Mouse (Mus musculus) CD4-positive, CD25-positive, alpha-beta regulatory T cell, adult 2 months (primary cell): ENCODE results near the gene Skp2.

Experiments
- DNase-seq: peaks from one replicate; pipeline ENCODE4 v3.0.0-alpha.2; 2012; ENCODE audit warnings: low read depth, low spot score

Skp2 gene

DNA sequence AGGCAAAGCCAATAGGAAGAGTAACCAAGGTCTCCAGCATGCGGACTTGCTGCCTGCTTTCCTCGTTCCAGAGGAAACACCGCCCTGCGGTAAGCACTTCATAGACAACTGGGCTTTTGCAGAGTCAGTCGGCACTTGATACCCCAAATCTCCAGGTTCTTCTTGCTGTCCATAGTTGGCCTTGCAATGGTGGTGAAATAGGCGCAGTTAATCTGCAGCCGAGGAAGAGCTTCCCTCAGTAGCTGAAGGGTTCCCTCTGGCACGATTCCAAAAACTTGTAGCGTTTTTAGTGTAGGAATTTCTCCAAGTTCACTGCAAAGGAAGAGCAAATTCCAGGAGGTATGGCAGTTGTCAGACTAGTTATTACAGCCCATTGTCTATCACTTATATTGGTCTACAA lies 41.7 kb downstream of the Skp2 start:
- no peak for DNase-seq

DNA sequence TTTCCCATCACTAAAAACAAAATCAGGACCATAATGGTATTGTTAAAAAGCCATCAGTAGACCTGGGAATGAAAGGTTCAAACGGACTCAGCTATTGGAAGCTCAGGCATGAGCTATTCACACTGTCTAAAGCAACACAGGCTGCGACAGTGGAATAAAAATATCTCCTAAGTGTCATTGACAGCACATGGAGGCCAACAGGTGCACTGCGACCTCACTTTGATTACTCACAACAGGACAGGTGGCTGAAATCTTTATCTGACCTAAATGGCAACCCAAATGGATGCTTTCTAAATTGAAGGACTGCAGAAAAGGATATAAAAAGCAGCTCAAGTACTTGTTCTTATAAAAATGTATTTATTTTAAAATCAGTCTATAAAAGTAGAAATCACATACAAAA lies 43.6 kb downstream of the Skp2 start:
- no peak for DNase-seq

DNA sequence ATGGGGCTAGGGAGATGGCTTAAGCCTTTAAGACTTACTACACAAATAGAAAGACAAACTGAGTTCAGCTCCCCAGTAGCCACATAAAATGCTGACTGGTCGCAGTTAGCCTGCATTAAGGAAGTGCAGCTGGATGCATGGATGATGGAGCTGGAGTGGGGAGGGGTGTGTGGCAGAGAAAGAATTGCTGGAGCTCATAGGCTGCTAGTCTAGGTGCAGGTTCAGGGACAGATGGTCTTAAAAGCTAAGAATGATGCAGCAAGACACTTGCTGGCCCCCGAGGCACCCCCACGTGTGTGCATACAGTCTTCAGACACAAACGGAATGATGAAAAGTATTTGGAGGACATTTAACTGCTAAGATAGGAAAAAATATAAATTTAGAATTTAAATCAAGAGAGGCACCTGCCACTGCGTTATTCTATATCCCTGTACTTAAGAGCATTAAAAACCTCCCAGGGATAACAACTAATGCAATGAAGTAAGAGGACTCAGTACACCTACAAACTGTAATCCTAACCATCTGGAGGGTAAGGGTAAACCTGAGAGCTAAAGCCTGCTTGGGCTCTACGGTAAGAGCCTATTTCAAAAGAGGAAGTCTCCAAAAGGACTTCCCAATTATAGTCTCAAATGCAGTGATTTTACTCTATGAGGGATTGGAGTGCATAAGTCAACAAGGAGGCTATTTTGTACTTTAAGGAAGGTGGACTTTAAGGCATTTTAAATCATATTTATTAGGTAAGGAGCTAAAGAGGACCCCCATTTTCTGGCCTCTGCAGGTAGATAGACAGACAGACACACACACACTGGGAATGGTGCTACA lies 44.5 kb downstream of the Skp2 start:
- DNase-seq, result no peak

DNA sequence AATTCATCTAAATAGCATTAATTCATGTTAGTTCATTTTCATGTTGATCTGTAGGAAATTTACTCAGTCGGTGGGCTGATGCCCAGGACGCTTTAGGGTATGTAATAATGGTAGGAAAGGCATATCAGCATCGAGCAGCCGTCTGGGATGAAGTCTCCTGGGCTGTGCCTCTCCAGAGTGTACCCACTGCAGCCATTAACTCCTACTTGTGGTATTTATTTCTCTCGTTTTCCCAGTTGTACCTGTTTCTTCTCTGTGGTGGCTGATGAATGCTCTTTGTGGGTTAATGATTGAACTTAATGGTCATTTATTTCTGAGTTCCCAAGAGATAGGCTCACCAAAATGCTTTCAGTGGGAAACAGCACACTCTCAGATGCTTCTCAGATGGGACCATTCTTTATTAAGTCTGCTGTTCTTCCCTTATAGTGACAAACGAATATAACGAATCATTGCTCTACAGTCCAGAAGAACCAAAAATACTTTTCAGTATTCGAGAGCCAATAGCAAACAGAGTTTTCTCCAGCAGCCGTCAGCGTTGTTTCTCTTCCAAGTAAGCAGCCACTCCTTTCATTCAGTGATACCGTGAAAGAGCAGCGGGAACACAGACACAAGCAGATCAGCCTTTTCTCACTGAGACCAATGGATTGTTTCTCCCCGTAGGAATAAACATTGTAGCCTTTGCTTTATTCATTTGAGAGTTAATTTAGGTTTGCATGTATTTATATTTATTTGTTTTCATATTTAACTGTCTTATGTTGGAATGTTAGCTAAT lies 48.7 kb downstream of the Skp2 start:
- no peak for DNase-seq

DNA sequence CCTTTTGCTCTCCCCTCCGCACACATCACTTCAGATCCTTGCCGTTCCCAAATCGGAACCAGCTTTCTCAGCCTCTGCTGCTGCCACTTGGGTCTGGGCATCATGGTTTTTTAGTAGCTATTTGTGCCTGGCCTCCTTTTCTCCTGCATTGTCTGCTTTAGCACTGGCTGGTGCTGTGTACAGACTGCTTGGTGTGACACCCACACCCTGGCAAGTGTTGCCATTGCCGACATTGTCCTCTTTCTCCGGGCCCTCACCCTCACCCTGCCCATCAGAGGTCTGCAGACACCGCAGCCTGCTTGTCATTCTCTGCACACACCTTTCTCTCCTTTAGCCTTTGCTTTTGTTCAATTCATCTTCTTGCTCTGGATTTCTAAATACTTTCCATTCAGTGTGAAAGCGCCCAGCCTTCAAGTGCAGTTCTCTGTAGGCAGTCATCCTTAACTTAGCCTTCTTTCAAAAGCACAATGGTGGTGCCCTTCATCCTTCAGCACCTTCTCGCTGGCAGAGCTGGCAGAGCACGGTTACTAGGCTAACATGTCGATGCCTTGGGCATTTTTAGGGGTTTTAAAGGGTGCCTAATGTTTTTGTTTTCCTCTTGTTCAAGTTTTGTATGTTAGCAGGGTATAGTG lies 54.7 kb downstream of the Skp2 start:
- no peak for DNase-seq

DNA sequence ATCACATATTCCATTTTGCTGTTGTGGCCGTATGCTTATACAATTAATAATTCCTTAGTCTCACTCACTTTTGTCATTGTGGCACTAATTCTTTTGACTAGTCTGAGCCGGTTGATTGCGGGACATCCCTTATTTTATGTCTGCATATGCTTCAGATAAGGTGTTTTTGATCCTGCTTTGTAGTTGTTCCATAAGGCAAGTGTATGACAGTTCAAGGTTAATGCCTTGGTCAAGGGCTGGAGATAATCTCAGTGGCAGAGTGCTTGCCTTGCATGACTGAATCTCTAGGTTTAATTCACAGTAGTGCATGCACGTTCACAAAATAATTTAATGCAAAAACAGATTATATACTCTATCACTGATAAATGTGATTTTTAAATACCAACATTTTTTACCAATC lies 58.4 kb downstream of the Skp2 start:
- DNase-seq, result no peak

DNA sequence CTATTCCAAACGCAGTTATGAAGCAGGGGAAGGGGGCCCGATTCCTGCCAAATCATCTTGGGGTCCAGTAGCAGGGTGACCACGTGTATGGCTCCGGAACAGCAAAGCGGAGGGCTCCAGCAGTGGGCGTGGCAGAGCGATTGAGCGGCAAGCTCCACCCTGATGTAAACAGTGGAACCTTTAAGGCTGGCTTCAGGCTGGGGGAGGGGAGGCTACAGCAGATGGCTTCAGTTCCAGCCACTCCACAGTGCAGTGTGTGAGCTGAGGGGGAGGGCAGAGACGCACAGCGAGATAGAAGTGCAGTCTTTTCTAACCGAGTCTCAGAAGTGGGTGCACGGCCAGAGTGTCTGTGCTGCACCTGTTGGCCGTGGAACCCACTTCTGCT lies 60.9 kb downstream of the Skp2 start:
- DNase-seq, result no peak

DNA sequence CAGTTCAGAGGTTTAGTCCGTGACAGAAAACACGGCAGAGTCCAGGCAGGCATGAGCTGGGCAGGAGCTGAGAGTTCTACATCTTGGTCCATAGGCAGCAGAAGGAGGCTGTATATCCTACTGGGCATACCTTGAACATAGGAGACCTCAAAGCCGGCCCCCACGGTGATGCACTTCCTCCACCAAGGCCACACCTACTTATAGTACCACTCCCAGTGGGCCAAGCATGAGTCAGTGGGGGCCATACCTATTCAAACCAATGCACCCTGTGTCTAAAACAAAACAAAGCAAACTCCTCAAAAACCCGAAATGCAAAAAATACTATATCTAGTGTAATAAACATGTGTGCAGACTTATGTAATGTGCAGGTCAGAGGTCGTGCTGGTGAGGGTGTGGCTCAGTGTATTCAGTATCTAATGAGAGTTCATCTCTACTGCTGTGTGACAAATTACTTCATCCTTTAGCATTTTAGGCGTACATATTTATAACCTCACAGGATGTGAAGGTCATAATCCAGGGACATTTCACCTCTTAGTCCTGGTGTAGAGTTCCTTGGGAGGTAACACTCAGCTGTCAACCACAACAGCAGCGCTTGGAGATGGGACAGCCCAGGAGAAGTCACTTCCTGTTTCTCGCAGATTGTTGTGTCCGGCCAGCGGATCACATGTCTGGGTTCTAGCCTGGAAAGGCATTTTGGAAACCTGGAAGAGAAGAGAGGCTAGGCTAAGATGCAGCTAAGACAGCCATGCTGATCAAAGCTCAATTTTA lies 61.4 kb downstream of the Skp2 start:
- DNase-seq, result no peak

DNA sequence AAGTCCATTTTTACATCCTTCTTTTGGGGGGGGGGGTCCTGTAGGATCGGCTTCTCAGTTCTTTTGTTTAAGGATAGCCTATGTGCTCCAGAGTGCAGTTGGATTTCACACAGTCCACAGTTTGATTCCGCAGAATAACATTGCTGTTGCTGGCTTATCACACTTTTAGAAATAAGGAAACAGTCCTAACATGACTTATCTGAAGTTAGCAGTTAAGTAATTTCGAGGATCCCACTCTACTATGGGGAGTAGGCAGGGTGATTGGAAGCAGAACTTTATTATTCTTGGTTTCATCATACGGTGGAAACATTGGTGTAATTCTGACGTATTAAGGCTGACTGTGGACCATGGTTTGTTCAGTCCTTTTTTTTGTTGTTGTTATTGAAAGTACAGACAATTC lies 64.6 kb downstream of the Skp2 start:
- DNase-seq, result no peak

DNA sequence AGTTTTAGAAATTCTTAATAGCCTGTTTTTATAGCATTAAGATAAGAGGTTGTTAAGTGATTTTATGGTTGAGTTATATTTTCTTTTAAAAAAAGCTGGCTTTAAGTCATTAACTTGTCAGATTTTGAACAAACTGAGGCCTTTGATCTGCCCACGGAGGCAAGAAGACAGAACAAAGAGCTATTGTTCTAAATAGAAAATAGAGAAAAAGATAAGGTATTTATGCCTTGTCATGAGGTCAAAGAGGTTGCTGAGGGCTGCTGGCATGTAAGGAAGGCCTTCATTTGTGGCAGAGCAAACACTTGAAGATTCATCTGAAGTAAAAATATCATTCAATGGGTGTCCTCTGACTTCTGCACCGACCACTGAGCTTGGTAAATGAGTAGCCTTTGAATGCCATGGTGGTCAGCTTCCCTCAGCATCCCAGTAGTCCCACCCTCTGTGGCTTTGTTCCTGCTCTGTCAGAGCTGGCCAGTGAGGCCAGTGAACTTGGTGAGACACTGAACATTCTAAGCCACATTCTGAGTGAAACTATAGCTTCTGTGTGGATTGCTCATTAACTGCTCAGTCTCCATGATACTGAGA lies 66.0 kb downstream of the Skp2 start:
- DNase-seq, result no peak

DNA sequence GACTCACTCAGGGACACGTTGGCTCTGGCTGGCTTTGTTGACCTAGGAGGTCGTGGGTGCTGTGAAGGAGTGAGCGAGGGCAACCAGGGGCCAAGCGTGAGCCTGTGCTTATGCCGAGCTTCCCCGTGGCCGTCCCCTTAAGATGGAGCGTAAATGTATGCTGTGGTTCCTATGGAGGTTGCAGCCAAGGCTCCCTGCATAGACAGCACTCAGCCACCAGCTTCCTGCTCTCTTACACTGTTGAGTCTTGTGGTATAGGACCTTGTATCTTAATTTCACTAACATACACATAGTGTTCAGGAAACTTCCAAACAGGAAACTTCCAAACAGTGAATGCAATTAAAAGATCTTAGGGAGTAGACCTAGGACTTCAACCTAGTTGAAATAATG lies 66.5 kb downstream of the Skp2 start:
- DNase-seq, result no peak

DNA sequence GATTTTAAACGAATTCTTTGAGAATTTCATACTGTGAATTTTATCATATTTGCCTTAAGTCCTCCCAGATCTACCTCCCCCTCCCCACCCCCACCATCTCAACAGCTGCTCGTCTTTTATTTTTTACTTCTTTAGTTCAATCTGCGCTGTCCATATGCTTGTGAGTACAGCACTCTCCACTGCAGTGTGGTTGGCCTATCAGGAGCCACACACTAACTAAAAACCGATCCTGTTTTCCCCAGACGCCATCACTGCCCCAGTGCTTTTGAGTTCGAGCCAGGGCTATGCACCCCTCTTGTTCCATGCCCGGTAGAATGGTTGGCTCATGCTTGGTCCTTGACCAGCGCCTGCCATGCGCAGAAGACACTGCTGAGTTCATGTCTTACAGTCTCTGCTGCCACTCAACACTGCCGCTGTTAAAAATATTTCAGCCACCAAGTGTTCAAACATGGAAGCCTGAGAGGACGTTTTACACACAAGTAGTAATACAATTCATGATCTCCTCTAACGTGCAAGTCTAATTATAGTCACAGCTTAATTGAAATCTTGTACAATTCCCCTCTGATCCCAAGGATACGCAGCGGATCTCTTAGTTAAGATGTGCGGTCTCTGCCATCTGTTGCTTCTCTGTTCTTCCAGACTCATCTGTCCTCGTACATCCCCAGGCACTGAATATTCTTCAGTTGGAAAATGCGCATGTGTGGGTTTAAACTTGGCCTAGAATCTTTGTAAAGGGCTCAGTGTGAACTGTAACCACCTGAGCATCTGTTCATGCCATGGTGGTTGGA lies 67.1 kb downstream of the Skp2 start:
- no peak for DNase-seq

DNA sequence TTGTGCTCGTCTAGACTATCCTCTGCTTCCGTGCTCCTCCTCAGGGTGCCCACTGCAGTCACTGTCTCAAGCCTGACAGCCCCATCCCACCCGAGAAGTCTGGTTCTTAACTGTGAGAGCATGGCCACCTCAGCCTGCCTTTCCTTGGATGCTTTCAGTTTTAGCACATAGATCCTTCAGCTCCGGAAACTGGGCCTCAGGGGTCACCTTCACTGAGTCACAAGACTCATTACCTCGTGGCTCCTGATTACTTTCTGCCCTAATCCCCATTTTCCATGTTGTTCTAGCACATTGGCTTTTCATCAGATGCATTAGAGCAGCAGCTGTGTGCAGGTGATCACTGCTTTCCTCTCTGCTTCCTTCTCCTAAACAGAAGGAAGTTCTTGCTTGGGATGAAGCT lies 67.8 kb downstream of the Skp2 start:
- DNase-seq, result no peak

DNA sequence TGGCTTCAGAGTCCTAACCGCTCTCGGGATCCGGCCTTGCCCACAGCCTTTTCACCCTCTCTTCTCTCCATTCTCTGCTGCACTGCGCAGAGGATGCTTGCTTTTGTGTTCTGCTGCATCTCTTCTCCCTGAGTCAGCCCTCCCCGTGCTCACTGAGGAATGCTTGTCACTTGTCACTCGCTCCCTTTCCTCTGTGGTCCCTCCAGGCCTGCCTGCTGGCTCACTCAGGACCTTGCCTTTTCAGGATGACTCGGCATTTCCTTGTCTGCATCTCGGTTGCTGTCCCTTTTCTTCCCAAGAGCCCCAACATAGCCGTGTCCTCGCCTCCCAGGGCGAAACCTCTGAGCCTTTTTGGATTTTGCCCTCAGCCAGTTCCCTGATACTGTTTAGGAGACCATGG lies 68.4 kb downstream of the Skp2 start:
- no peak for DNase-seq

DNA sequence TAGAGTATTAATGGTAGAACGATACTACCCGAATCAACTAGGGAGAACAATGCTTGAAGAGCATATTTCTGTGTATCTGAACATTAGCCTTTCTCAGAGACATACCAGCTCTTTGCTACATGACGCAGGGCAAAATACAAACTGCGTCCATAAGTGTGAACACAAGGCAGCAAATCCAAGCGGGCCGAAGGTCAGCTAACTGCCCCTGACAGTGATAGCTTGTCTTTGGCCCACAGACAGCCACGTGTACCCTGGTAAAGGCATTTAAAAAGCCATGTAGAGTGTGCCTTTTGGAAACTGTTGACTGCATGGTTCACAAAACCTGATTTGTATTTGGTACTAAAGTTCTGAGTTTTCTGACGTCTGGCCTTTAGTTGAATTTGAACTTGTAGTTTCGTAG lies 72.5 kb downstream of the Skp2 start:
- no peak for DNase-seq

DNA sequence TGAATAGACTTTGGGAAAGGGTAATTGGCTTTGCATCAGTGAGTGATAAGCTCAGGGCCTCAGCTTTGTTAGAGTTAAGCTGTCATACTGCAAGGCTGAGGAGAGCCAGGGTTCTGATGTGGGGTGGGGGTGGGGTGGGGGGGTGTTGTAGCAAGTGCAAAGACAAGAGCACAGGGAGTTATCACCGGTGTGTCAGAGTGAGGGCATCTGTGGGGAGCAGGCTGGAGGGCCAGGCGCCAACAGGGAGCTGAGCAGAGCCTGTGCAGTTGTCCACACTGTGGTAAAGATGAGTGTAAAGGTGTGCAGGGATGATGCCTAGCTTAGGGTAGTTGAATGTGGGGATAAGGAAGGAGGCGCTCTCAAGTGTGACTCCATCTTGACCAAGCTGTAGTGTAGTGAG lies 73.9 kb downstream of the Skp2 start:
- no peak for DNase-seq

DNA sequence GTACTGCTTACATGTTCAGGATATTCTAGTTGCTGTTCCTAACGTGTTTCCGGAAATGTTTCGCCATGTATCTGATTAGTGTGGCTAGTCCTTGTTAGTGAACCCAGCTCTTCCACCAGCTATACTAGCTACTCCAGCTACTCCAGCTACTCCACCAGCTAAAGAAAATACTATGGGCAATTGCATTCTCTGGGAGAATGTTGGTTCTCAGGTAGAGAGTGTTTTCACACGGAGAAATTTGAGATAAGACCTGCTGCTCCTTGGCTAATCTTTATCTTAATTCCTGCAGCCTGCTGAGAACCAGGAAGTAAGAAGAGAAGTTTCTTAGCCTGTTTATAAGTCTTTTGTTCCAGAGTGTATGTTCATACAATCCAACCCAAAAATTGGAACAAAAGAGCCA lies 75.0 kb downstream of the Skp2 start:
- no peak for DNase-seq

DNA sequence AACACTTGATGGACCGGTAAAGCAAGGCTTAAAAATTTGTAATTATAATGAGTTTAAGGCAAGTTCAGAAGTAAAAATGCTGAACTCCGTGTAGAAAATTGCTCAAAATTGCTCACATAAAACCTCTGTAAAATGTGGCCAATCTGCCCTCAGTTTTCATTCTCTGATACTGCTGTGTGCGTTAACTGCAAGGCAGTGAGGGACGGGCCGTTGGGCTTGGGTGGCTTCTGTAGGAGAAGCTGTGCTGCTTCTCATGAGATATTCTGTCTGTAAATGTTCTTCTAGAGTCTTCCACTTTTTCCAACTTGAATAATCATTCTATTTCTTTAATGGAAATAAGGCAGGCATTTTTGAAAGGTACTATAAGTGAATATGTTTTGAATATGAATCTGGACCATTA lies 75.6 kb downstream of the Skp2 start:
- DNase-seq, result no peak

DNA sequence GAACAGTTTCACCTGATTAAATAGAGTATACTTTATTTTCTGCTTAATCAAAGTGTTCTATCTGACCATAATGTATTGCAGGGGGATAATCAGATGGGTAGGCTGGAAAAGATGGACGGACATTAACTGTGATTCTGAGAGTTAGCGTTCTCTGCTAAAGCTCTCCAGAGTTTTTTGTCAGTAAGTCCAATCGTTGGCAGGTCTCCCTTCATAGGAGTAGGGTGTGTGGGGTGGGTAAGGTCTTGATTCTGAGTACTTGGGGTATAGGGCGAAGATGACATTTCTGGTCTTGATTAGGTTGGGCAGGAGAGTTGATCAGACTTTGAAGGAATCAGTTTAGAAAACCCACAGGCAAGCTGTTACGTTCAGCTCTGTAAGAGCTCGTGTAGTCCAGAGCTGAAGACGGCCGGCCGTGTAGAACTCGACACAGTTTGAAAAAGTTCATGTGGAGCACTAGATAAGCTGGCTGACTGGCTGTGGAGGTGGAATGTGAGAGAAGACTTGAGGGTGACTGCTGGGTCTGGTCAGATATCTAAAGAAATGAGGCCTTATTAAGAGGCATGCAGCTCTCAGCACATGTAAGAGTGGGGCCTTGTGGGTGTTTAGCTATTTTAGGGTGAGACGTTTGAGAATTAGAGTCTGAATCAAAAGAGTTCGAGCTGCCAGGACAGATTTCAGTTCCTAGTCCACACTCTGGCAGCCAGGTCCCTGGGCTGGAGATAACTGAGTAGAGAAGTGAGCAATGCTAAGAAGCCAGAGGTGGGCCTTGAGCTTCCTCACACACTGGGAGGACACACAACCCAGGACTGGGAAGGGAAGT lies 76.5 kb downstream of the Skp2 start:
- DNase-seq, result no peak

DNA sequence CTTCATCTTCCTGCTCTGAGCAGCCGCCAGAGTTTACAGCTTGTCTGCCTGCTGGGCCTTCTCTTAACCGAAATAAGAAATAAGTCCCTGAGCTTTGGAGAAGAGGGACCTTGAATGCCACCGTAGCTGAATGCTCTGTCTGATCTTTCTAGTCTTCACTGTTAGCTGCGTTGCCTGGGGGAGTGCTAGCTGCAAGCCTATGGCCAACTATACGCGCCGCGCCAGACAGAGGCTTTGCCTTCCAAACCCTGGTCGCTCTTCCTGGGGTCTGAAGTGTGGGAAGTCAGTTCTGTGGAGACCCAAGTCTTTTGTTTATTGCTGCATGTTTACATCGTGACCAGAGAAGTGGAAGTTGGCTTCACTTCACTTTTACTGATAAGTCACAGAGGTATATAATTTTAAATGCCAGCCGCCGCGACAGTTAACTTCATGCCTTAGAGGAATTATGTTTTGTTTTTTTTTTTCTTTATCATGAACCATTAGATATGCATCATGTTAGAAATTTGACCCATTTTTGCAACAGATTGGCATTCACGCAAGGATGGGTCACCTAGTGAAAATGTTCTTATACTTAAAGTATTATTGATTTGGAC lies 79.5 kb downstream of the Skp2 start:
- DNase-seq, result no peak
